Mouse (Mus musculus) embryo, embryonic 11 days (tissue): ENCODE results near the gene Gm14322.
"Not testable (repeated sequence)": the region's sequence is repeated elsewhere in the genome, so short reads cannot be mapped to it uniquely, and the experiment has no call there.

Source experiments
- DNase-seq: peaks from one replicate; pipeline ENCODE4 v3.0.0-alpha.2; 2015

The Gm14322 gene

GRCm38 (mm10) chr2:177758941-177759558, at the start of gene Gm14322:
TSS of gene Gm14322 (plus strand) at chr2:177759288.
- DNase-seq: peak; percentile 7

DNA sequence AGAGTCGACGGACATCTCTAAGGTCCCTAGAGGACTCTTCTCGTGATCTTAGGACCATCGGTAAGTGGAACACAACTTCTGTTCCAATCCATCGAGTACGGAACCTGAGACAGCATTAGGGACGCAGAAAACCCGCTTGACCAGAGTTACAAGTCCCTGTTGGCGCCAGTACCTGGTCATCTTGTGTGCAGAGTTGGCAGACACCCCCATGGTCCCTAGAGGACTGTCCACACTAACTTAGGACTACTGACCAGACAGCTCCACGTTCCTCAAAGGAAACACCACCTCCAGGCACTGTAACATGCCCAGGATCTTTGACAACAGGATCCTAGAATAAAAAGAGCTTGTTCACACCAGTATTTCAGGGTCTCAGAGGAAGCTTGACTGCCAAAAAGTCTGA, 17.6 kb upstream of the Gm14322 start:
- not testable (repeated sequence) for DNase-seq

- not testable (repeated sequence) for DNase-seq
Observed at GRCm38 (mm10) chr2:177787351-177787750, 28.3 kb downstream of the Gm14322 start.

DNA sequence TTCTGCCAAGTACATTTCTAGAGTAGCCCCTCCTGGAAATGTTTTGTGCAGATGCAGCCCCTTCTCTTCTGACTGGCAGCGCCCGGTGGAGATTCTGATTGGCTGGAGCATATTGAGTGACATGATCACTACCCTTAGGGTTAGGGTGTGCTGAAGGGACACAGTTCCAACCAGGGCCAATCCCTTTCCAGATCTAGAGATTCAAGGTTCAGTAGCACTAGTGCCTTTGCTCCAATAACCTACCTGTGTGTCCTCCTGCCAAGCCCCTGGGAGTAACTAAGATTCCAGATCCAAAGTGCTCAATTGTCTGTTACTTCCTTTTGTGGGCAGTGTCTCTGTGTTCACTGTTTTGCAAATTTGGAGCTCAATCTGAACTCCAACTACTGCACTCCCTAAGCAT, 47.1 kb downstream of the Gm14322 start:
- DNase-seq: not testable (repeated sequence)
